Mouse (Mus musculus): ENCODE measurements around the gene Tppp. TPM values are rescaled to one million over a fixed set of nuclear protein-coding genes. Genes with fewer than 3 reads are reported as not detected.

The Tppp gene
- 5.3 and 6.8 TPM in 2 replicates for polyA plus RNA-seq (2015; fragmentation: Nextera tagmentation; extraction: Ambion mirVana)

- Histone ChIP-seq H3K27me3 (ENCODE audit: control insufficient read depth, insufficient read depth, low read length) (peaks cover 24% of the 10 kb centered on the region), H3K9ac (ENCODE audit: low read length) (peak within 1 kb of the TSS; percentile 74), H3K36me3 (ENCODE audit: control insufficient read depth, insufficient read depth, low read length) (no peaks in the 10 kb centered on the region), H3K4me2 (ENCODE audit: low read depth, low read length) (peak within 1 kb of the TSS; percentile 99), H3K27ac (ENCODE audit: low read length) (peak within 1 kb of the TSS; percentile 42; the same call in 1 of the 2 replicates), H3K4me1 (ENCODE audit: control insufficient read depth, insufficient read depth, low read length) (no peaks in the 10 kb centered on the region), H3K4me3 (replicated peaks; ENCODE audit: low read length) (peak within 1 kb of the TSS; percentile 63), H3K9me3 (replicated peaks; ENCODE audit: control insufficient read depth, low read length) (no peaks in the 10 kb centered on the region)
- peak; percentile 97 for ATAC-seq (ENCODE audit: insufficient read depth, low FRiP score)
- WGBS = under 1% methylated on average over 52 of the region's 56 CpGs
Measured at GRCm38 (mm10) chr13:74008948-74009718, at the start of gene Tppp. Gene Tppp (plus strand): TSS chr13:74009407.

- no peak overlapping the region for H3K9ac ChIP-seq (ENCODE audit: low read length)
- H3K9me3 ChIP-seq (replicated peaks; ENCODE audit: control insufficient read depth, low read length) = no peaks in the 10 kb centered on the region
- no peak for ATAC-seq (ENCODE audit: insufficient read depth, low FRiP score)
- H3K36me3 ChIP-seq (ENCODE audit: control insufficient read depth, insufficient read depth, low read length) = peaks cover 23% of the 10 kb centered on the region
- no peak overlapping the region for H3K4me3 ChIP-seq (replicated peaks; ENCODE audit: low read length)
- no peaks in the 10 kb centered on the region for H3K27me3 ChIP-seq (ENCODE audit: control insufficient read depth, insufficient read depth, low read length)
- no peak overlapping the region for H3K27ac ChIP-seq (ENCODE audit: low read length)
- WGBS = 91% methylated on average over 10 of the region's 10 CpGs
- no peak overlapping the region for H3K4me2 ChIP-seq (ENCODE audit: low read depth, low read length)
- no peaks in the 10 kb centered on the region for H3K4me1 ChIP-seq (ENCODE audit: control insufficient read depth, insufficient read depth, low read length)
Measured at GRCm38 (mm10) chr13:73960117-73960652, 49.0 kb upstream of the Tppp start.

DNA sequence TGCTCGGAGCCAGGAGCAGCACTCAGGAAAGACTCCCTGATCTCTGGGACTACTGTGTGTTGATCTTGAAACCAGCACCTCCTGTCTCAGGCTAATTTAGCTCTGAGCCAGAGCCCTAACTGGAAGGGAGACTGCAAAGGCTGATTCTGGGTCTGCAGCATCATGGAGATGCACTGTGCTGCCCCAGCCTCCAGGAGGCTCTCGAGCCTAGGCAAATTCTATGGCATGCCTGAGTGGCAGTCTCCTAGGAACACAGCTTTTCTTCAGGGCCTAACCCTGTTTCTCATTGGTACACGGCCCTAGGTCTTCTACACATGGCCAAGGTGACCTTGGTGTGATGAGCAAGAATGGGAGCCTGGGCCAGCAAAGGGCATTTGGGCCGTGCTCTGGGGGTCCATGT, 48.0 kb upstream of the Tppp start:
- Histone ChIP-seq H3K4me3 (replicated peaks; ENCODE audit: low read length) (no peak overlapping the region), H3K9me3 (replicated peaks; ENCODE audit: control insufficient read depth, low read length) (no peaks in the 10 kb centered on the region), H3K36me3 (ENCODE audit: control insufficient read depth, insufficient read depth, low read length) (peaks cover 21% of the 10 kb centered on the region), H3K27ac (ENCODE audit: low read length) (no peak overlapping the region), H3K4me1 (ENCODE audit: control insufficient read depth, insufficient read depth, low read length) (no peaks in the 10 kb centered on the region), H3K4me2 (ENCODE audit: low read depth, low read length) (no peak overlapping the region), H3K9ac (ENCODE audit: low read length) (no peak overlapping the region), H3K27me3 (ENCODE audit: control insufficient read depth, insufficient read depth, low read length) (no peaks in the 10 kb centered on the region)
- no peak for ATAC-seq (ENCODE audit: insufficient read depth, low FRiP score)
- WGBS = 84% methylated on average over 4 of the region's 4 CpGs

DNA sequence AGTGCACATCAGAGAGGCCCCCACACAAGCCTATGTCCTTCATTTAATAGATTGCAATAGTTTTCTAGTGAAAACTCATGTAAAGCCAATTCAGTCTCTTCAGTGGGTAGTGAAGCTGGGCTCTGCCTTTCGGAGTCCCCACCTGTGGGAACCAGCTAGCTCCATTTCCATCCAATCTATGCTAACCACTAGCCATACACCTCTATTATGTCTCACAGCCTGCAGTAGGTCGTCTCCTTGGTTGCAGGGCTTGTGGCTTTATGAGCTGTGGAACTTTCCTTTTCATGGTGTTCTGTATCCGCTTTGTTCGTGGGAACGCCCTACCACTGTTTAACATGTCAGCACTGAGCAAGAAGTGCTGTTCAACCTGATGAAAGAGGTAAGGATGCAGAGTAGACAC, 45.7 kb upstream of the Tppp start, which contains the start of gene Zdhhc11:
Gene Zdhhc11, plus strand, starts transcription at position 301 of the 400 bp plus-strand sequence.
- Histone ChIP-seq H3K4me2 (ENCODE audit: low read depth, low read length) (no peak within 1 kb of the TSS), H3K27me3 (ENCODE audit: control insufficient read depth, insufficient read depth, low read length) (no peaks in the 10 kb centered on the region), H3K36me3 (ENCODE audit: control insufficient read depth, insufficient read depth, low read length) (peaks cover 10% of the 10 kb centered on the region), H3K4me3 (replicated peaks; ENCODE audit: low read length) (no peak within 1 kb of the TSS), H3K27ac (ENCODE audit: low read length) (no peak within 1 kb of the TSS), H3K4me1 (ENCODE audit: control insufficient read depth, insufficient read depth, low read length) (no peaks in the 10 kb centered on the region), H3K9me3 (replicated peaks; ENCODE audit: control insufficient read depth, low read length) (no peaks in the 10 kb centered on the region), H3K9ac (ENCODE audit: low read length) (no peak within 1 kb of the TSS)
- no peak for ATAC-seq (ENCODE audit: insufficient read depth, low FRiP score)
- WGBS = 86% methylated on average over 5 of the region's 5 CpGs

DNA sequence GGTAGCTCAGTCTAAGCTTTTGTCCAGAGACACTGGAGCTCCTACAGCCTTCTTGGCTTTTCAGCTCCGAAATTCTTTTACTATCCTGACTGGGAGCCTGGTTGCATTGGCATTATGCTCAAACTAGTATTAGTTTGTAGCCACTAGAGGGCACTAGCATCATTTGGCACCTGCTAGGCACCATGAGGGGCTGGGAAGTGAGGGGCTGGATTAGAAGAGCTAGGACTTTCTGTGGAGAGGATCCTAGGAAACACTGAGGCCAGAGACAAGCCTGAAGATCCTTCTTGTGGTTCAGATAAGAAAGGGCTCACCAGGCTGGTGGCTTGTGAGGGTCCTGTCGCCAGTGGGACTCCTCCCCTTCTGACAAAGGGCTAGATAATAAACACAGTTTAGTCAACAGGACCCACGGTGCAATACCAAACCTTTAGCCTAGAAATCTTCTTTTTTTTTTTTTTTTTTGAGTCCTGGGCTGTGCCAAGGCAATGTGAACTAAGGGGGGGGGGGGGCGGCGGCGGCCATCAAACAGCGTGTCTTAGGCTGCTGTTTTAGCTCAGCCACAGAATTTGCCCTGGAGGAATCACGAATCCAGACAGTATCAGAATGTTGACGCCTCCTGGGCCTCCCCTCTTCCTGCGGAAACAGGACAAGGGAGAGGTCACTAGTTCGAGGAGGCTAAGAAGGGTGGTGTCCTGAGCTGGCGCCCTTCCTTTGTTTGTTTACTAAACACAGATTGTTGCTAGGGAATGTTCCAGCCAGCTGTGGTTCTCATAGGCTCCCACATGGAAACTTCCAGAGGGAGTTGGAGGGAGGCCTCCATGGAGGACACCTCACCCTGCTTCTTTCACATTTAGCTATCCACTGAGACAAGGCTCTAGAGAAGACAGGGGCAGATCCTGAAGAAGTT, 38.4 kb upstream of the Tppp start:
- peak overlapping the region; percentile 46 for H3K4me2 ChIP-seq (ENCODE audit: low read depth, low read length)
- peaks cover 5% of the 10 kb centered on the region for H3K4me1 ChIP-seq (ENCODE audit: control insufficient read depth, insufficient read depth, low read length)
- peak; percentile 84 for ATAC-seq (ENCODE audit: insufficient read depth, low FRiP score)
- H3K36me3 ChIP-seq (ENCODE audit: control insufficient read depth, insufficient read depth, low read length) = no peaks in the 10 kb centered on the region
- peak overlapping the region; percentile 43; the same call in 1 of the 2 replicates for H3K27ac ChIP-seq (ENCODE audit: low read length)
- 0 out of 2 replicates have a peak overlapping the region, but pooled peaks have one; percentile 7 for H3K4me3 ChIP-seq (replicated peaks; ENCODE audit: low read length)
- H3K27me3 ChIP-seq (ENCODE audit: control insufficient read depth, insufficient read depth, low read length) = no peaks in the 10 kb centered on the region
- H3K9me3 ChIP-seq (replicated peaks; ENCODE audit: control insufficient read depth, low read length) = no peaks in the 10 kb centered on the region
- H3K9ac ChIP-seq (ENCODE audit: low read length) = peak overlapping the region; percentile 24; the same call in 1 of the 2 replicates
- 20% methylated on average over 12 of the region's 12 CpGs for WGBS

DNA sequence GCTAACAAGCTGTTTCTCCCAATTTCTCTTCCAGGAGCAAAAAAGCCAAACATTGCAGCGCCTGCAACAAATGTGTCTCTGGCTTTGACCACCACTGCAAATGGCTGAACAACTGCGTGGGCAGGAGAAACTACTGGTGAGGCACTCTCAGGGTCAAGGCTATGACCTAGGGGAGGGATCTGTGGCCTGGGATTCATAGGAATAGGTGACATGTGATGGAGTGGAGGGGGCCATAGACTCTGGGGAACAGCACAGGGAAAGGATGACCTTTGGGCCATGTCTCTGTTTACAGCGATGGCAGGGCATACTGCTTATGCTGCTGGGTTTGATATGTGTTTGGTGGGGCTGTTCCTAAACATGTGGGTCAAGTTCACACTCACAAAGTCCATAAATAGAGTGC, 34.7 kb upstream of the Tppp start:
- H3K36me3 ChIP-seq (ENCODE audit: control insufficient read depth, insufficient read depth, low read length) = no peaks in the 10 kb centered on the region
- ATAC-seq (ENCODE audit: insufficient read depth, low FRiP score) = no peak
- peaks cover 5% of the 10 kb centered on the region for H3K4me1 ChIP-seq (ENCODE audit: control insufficient read depth, insufficient read depth, low read length)
- no peaks in the 10 kb centered on the region for H3K27me3 ChIP-seq (ENCODE audit: control insufficient read depth, insufficient read depth, low read length)
- no peak overlapping the region for H3K4me3 ChIP-seq (replicated peaks; ENCODE audit: low read length)
- no peak overlapping the region for H3K9ac ChIP-seq (ENCODE audit: low read length)
- no peaks in the 10 kb centered on the region for H3K9me3 ChIP-seq (replicated peaks; ENCODE audit: control insufficient read depth, low read length)
- no peak overlapping the region for H3K27ac ChIP-seq (ENCODE audit: low read length)
- WGBS = 77% methylated on average over 3 of the region's 3 CpGs
- no peak overlapping the region for H3K4me2 ChIP-seq (ENCODE audit: low read depth, low read length)

DNA sequence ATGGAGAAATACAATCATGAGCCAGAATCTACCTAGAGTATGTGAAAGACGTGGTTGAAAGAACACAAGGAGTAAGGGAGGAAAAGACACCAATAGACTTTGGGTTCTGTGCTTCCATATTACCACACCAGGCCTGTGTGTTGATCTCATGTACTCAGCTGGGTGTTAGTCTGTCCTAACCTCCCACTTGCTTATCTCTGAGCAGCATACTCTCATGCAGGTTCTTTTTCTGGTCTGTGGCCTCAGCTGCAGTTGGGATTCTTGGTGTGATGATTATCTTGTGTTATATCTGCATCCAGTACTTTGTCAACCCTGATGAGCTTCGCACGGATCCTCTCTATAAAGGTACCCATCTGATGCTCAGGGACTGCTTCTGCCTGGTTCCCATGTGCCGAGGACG, 32.3 kb upstream of the Tppp start:
- Histone ChIP-seq H3K36me3 (ENCODE audit: control insufficient read depth, insufficient read depth, low read length) (no peaks in the 10 kb centered on the region), H3K27me3 (ENCODE audit: control insufficient read depth, insufficient read depth, low read length) (no peaks in the 10 kb centered on the region), H3K9me3 (replicated peaks; ENCODE audit: control insufficient read depth, low read length) (no peaks in the 10 kb centered on the region), H3K9ac (ENCODE audit: low read length) (no peak overlapping the region), H3K4me3 (replicated peaks; ENCODE audit: low read length) (no peak overlapping the region), H3K4me1 (ENCODE audit: control insufficient read depth, insufficient read depth, low read length) (no peaks in the 10 kb centered on the region), H3K4me2 (ENCODE audit: low read depth, low read length) (no peak overlapping the region), H3K27ac (ENCODE audit: low read length) (no peak overlapping the region)
- 87% methylated on average over 5 of the region's 5 CpGs for WGBS
- no peak for ATAC-seq (ENCODE audit: insufficient read depth, low FRiP score)

DNA sequence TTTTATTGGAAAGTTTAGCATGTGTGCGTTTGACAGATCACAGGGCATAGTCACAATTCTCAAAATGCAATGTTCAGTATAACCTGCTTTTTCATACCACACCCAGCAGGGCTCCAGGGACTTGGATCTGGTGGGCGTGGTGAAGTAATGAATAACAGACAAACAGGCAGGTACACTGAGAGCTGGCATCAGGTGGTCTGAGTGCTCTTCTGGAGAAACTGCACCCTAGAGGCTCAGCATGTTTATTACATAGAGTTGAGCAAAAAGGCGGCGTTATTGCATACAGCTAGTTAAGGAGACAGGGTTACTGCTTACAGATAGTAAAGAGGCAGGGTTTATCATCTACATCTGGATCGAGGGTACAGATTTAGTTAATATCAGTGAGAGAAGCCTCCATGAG, 18.9 kb upstream of the Tppp start:
- 68% methylated on average over 5 of the region's 5 CpGs for WGBS
- no peaks in the 10 kb centered on the region for H3K4me1 ChIP-seq (ENCODE audit: control insufficient read depth, insufficient read depth, low read length)
- H3K9ac ChIP-seq (ENCODE audit: low read length) = no peak overlapping the region
- H3K4me3 ChIP-seq (replicated peaks; ENCODE audit: low read length) = no peak overlapping the region
- H3K9me3 ChIP-seq (replicated peaks; ENCODE audit: control insufficient read depth, low read length) = no peaks in the 10 kb centered on the region
- no peaks in the 10 kb centered on the region for H3K27me3 ChIP-seq (ENCODE audit: control insufficient read depth, insufficient read depth, low read length)
- H3K27ac ChIP-seq (ENCODE audit: low read length) = no peak overlapping the region
- no peaks in the 10 kb centered on the region for H3K36me3 ChIP-seq (ENCODE audit: control insufficient read depth, insufficient read depth, low read length)
- no peak overlapping the region for H3K4me2 ChIP-seq (ENCODE audit: low read depth, low read length)
- ATAC-seq (ENCODE audit: insufficient read depth, low FRiP score) = no peak

DNA sequence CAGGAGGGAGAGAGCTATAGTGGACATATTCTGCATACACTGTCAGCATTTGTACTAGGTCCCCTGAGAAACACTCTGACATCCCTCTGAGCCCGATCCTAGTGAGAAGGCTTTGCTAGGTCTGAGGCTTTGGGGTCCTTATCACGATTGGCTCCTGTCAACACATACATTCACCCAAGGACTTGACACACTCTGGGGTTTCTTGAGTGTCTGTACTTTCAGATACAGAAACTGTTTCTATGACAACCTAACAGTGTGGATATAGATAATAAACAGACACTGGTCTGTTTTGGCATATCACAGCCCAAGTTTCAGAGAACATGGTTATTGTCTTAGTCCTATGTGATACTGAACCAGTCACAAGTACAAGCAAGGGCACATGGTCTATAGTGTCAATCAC, 18.4 kb upstream of the Tppp start:
- ATAC-seq (ENCODE audit: insufficient read depth, low FRiP score) = no peak
- Histone ChIP-seq H3K4me3 (replicated peaks; ENCODE audit: low read length) (no peak overlapping the region), H3K27ac (ENCODE audit: low read length) (no peak overlapping the region), H3K4me1 (ENCODE audit: control insufficient read depth, insufficient read depth, low read length) (no peaks in the 10 kb centered on the region), H3K9me3 (replicated peaks; ENCODE audit: control insufficient read depth, low read length) (no peaks in the 10 kb centered on the region), H3K9ac (ENCODE audit: low read length) (no peak overlapping the region), H3K27me3 (ENCODE audit: control insufficient read depth, insufficient read depth, low read length) (no peaks in the 10 kb centered on the region), H3K36me3 (ENCODE audit: control insufficient read depth, insufficient read depth, low read length) (no peaks in the 10 kb centered on the region), H3K4me2 (ENCODE audit: low read depth, low read length) (no peak overlapping the region)
- WGBS = 71% methylated on average over 2 of the region's 2 CpGs
